Mouse (Mus musculus) ES-E14 (cell line): ENCODE measurements around the gene Ahdc1.

Experiments
- CHD2 ChIP-seq: IDR thresholded peaks from 2 replicates; pipeline ENCODE4 v1.6.1; 2014; ENCODE audit warnings: mild to moderate bottlenecking, low read depth, low read length, inconsistent platforms
- HCFC1 ChIP-seq: IDR thresholded peaks from 2 replicates; pipeline ENCODE4 v1.6.1; 2012; ENCODE audit warnings: low read length, inconsistent platforms, borderline replicate concordance; ENCODE audit not compliant: insufficient read depth
- MAFK ChIP-seq: IDR thresholded peaks from 2 replicates; pipeline ENCODE4 v1.6.1; 2014; ENCODE audit warnings: mild to moderate bottlenecking, low read depth, low read length, inconsistent platforms; ENCODE audit not compliant: insufficient read depth
- ZC3H11A ChIP-seq: IDR thresholded peaks from 2 replicates; pipeline ENCODE4 v1.6.1; 2012; ENCODE audit warnings: low read depth, mild to moderate bottlenecking, inconsistent platforms, low read length, borderline replicate concordance
- ZNF384 ChIP-seq: IDR thresholded peaks from 2 replicates; pipeline ENCODE4 v1.6.1; 2012; ENCODE audit warnings: low read depth, low read length, inconsistent platforms

DNA sequence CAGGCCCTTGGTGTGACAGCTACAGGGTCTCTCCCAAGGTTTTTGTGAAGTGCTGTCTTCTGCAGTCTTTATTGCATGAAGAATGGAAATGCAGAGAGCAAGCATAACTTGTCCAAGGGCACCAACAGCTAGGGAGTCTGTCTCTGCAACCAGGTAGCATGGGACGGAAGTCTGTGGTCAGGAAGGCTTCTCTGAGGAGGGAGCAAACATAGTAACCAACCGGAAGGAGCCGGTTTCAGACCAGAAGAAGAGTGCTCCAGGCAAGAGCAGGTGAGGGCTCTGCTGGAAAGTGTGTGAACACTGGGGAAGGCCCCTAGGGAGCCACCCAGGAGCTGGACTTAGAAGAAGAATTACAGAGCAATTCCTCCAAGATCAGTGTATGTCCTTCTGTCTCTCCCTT lies 39.0 kb upstream of the Ahdc1 start:
- TF ChIP-seq MAFK (no peak), CHD2 (no peak), ZC3H11A (no peak), ZNF384 (no peak), HCFC1 (no peak)
